Mouse (Mus musculus): ENCODE measurements around the gene Pjvk.

Gene Pjvk

GRCm38 (mm10) chr2:76667200-76667599 lies 18.9 kb downstream of the Pjvk start:
- DNase-seq (ENCODE audit: low read depth, low spot score): no peak

GRCm38 (mm10) chr2:76671641-76672040 lies 23.4 kb downstream of the Pjvk start:
- no peak for DNase-seq (ENCODE audit: low read depth, low spot score)

- DNase-seq (ENCODE audit: low read depth, low spot score): no peak
These were observed 24.0 kb downstream of the Pjvk start for GRCm38 (mm10) chr2:76672134-76672745.

GRCm38 (mm10) chr2:76672966-76673392 lies 24.7 kb downstream of the Pjvk start, which contains the start of gene Fkbp7:
TSS of gene Fkbp7 (minus strand) at chr2:76673116.
- peak; percentile 86 for DNase-seq (ENCODE audit: low read depth, low spot score)

- no peak for DNase-seq (ENCODE audit: low read depth, low spot score)
These were observed 25.3 kb downstream of the Pjvk start for GRCm38 (mm10) chr2:76673472-76674081.

GRCm38 (mm10) chr2:76674725-76675427 lies 26.6 kb downstream of the Pjvk start, which contains the start of gene Plekha3:
TSS of gene Plekha3 (plus strand) at chr2:76675281.
- peak; percentile 65 for DNase-seq (ENCODE audit: low read depth, low spot score)

- DNase-seq (ENCODE audit: low read depth, low spot score): no peak
These were observed 27.2 kb downstream of the Pjvk start for GRCm38 (mm10) chr2:76675451-76675850.

GRCm38 (mm10) chr2:76675949-76676348 lies 27.7 kb downstream of the Pjvk start:
- DNase-seq (ENCODE audit: low read depth, low spot score): no peak

GRCm38 (mm10) chr2:76676401-76677226 lies 28.3 kb downstream of the Pjvk start:
- DNase-seq (ENCODE audit: low read depth, low spot score): no peak

- DNase-seq (ENCODE audit: low read depth, low spot score): no peak
These were observed 34.0 kb downstream of the Pjvk start for GRCm38 (mm10) chr2:76682301-76682700.

- DNase-seq (ENCODE audit: low read depth, low spot score): no peak
These were observed 38.7 kb downstream of the Pjvk start for GRCm38 (mm10) chr2:76686986-76687385.

GRCm38 (mm10) chr2:76687608-76688007 lies 39.3 kb downstream of the Pjvk start:
- no peak for DNase-seq (ENCODE audit: low read depth, low spot score)

- no peak for DNase-seq (ENCODE audit: low read depth, low spot score)
These were observed 39.9 kb downstream of the Pjvk start for GRCm38 (mm10) chr2:76688162-76688561.

GRCm38 (mm10) chr2:76690436-76691204 lies 42.3 kb downstream of the Pjvk start:
- DNase-seq (ENCODE audit: low read depth, low spot score): no peak

- no peak for DNase-seq (ENCODE audit: low read depth, low spot score)
These were observed 45.5 kb downstream of the Pjvk start for GRCm38 (mm10) chr2:76693765-76694164.

- DNase-seq (ENCODE audit: low read depth, low spot score): no peak
These were observed 47.0 kb downstream of the Pjvk start for GRCm38 (mm10) chr2:76695290-76695689.

- DNase-seq (ENCODE audit: low read depth, low spot score): no peak
These were observed 53.9 kb downstream of the Pjvk start for GRCm38 (mm10) chr2:76702188-76702587.

- no peak for DNase-seq (ENCODE audit: low read depth, low spot score)
These were observed 54.5 kb downstream of the Pjvk start for GRCm38 (mm10) chr2:76702751-76703150.

GRCm38 (mm10) chr2:76705655-76706054 lies 57.4 kb downstream of the Pjvk start:
- no peak for DNase-seq (ENCODE audit: low read depth, low spot score)
